Mouse (Mus musculus) heart, adult 2 months (tissue): ENCODE measurements around the gene Cacul1. TPM values are rescaled to one million over a fixed set of nuclear protein-coding genes. Genes with fewer than 3 reads are reported as not detected.

Experiments used
- DNase-seq, 2 experiments: peaks; one replicate each; pipeline ENCODE4 v3.0.0; 2021
- H3K27ac ChIP-seq: fragments of 200-600 bp; 2 replicates; pipeline ENCODE4 v1.8.1; 2022
- H3K27me3 ChIP-seq: fragments of 200-500 bp; 2 replicates; pipeline ENCODE4 v1.6.1; 2012; ENCODE audit warnings: mild to moderate bottlenecking, low read length, inconsistent platforms, mixed read lengths; ENCODE audit not compliant: control insufficient read depth, insufficient read depth
- H3K36me3 ChIP-seq: fragments of 200-500 bp; 2 replicates; pipeline ENCODE4 v1.6.1; 2012; ENCODE audit warnings: low read length, inconsistent platforms; ENCODE audit not compliant: control insufficient read depth, insufficient read depth
- H3K4me1 ChIP-seq: fragments of 200-500 bp; 2 replicates; pipeline ENCODE4 v1.6.1; 2011; ENCODE audit warnings: low read length; ENCODE audit not compliant: control insufficient read depth, insufficient read depth
- H3K4me3 ChIP-seq: fragments of 200-600 bp; 2 replicates; pipeline ENCODE4 v1.8.1; 2022
- H3K79me2 ChIP-seq: fragments of 200-500 bp; replicated peaks from 2 replicates; pipeline ENCODE4 v1.6.1; 2012; ENCODE audit warnings: mild to moderate bottlenecking, inconsistent platforms, low read length, moderate library complexity, mixed read lengths; ENCODE audit not compliant: control insufficient read depth, insufficient read depth
- H3K9ac ChIP-seq: fragments of 200-500 bp; 2 replicates; pipeline ENCODE4 v1.6.1; 2012; ENCODE audit warnings: low read depth, mild to moderate bottlenecking, control low read depth, inconsistent platforms, low read length, mixed read lengths
- CTCF ChIP-seq: fragments of 200-600 bp; IDR thresholded peaks from 2 replicates; pipeline ENCODE4 v1.8.1; 2022; ENCODE audit warnings: antibody characterized with exemption, mild to moderate bottlenecking, moderate library complexity
- EP300 ChIP-seq: fragments of 200-500 bp; IDR thresholded peaks from 2 replicates; pipeline ENCODE4 v1.6.1; 2011; ENCODE audit warnings: low read depth, low read length, control low read depth; ENCODE audit not compliant: insufficient read depth
- POLR2A ChIP-seq: fragments of 200-500 bp; IDR thresholded peaks from 2 replicates; pipeline ENCODE4 v1.6.1; 2011; ENCODE audit warnings: mild to moderate bottlenecking, low read depth, low read length, control low read depth; ENCODE audit not compliant: insufficient read depth
- WGBS: fragments of 180-500 bp; shearing (Covaris S2); methylation state at CpG from one replicate; pipeline ENCODE4 v1.1.7; 2018; 5-methylcytosine and 5-hydroxymethylcytosine counted together
- intact Hi-C: fragments of 180-260 bp; cut with DNase I; formaldehyde crosslinking; loops from one replicate; pipeline ENCODE4 v1.15.1; 2025
- polyA plus RNA-seq: library from polyadenylated mRNA; depleted of rRNA; stranded (reverse); fragments of >200 nt; gene quantifications from 2 replicates; pipeline ENCODE4 v1.2.3, GENCODE M21; 2012
- total RNA-seq, 2 experiments: library from RNA; stranded (reverse); gene quantifications; 2 replicates each; pipeline ENCODE4 v1.2.3; 2021

Gene Cacul1
- total and polyA plus RNA-seq, 3 experiments: 5.8 to 27.8 (median 27.4) TPM

- no peak for TF ChIP-seq POLR2A
- TF ChIP-seq EP300: no peak
- TF ChIP-seq CTCF: no peak
- H3K4me3 ChIP-seq: no peak overlapping the region
- no peaks in the 10 kb centered on the region for H3K4me1 ChIP-seq
- no peaks in the 10 kb centered on the region for H3K36me3 ChIP-seq
- intact Hi-C loops: no loop called here
- no peak overlapping the region for H3K27ac ChIP-seq
- no peak overlapping the region for H3K9ac ChIP-seq
- no peak for DNase-seq
- no peaks in the 10 kb centered on the region for H3K27me3 ChIP-seq
- H3K79me2 ChIP-seq: no peaks in the 10 kb centered on the region
These were observed 80.6 kb downstream of the Cacul1 start for GRCm38 (mm10) chr19:60500209-60500608.

GRCm38 (mm10) chr19:60497171-60497570 is 83.7 kb downstream of the Cacul1 start:
- 59% methylated on average over 4 of the region's 4 CpGs for WGBS
- intact Hi-C loops: no loop called here
- Histone ChIP-seq H3K27ac (no peak overlapping the region), H3K4me1 (no peaks in the 10 kb centered on the region), H3K9ac (no peak overlapping the region), H3K36me3 (no peaks in the 10 kb centered on the region), H3K79me2 (no peaks in the 10 kb centered on the region), H3K27me3 (no peaks in the 10 kb centered on the region), H3K4me3 (no peak overlapping the region)
- TF ChIP-seq EP300 (no peak), CTCF (no peak), POLR2A (no peak)
- no peak for DNase-seq

- no peak overlapping the region for H3K9ac ChIP-seq
- intact Hi-C loops: no loop called here
- no peaks in the 10 kb centered on the region for H3K4me1 ChIP-seq
- H3K27me3 ChIP-seq: no peaks in the 10 kb centered on the region
- no peaks in the 10 kb centered on the region for H3K36me3 ChIP-seq
- H3K27ac ChIP-seq: no peak overlapping the region
- no peak overlapping the region for H3K4me3 ChIP-seq
- TF ChIP-seq CTCF: no peak
- no peak for TF ChIP-seq POLR2A
- no peak for TF ChIP-seq EP300
- no peak for DNase-seq
- H3K79me2 ChIP-seq: no peaks in the 10 kb centered on the region
- WGBS: 28% methylated on average over 3 of the region's 3 CpGs
These were observed 85.1 kb downstream of the Cacul1 start for GRCm38 (mm10) chr19:60495772-60496171.

GRCm38 (mm10) chr19:60489566-60489965 is 91.3 kb downstream of the Cacul1 start:
- Histone ChIP-seq H3K27ac (no peak overlapping the region), H3K4me3 (no peak overlapping the region), H3K79me2 (no peaks in the 10 kb centered on the region), H3K9ac (no peak overlapping the region), H3K27me3 (no peaks in the 10 kb centered on the region), H3K4me1 (no peaks in the 10 kb centered on the region), H3K36me3 (no peaks in the 10 kb centered on the region)
- intact Hi-C loops: no loop called here
- 64% methylated on average over 1 of the region's 1 CpGs for WGBS
- no peak for DNase-seq
- TF ChIP-seq CTCF (no peak), POLR2A (no peak), EP300 (no peak)

GRCm38 (mm10) chr19:60485261-60485660 is 95.6 kb downstream of the Cacul1 start:
- H3K9ac ChIP-seq: no peak overlapping the region
- no peak for DNase-seq
- no peaks in the 10 kb centered on the region for H3K36me3 ChIP-seq
- TF ChIP-seq CTCF (no peak), POLR2A (no peak), EP300 (no peak)
- intact Hi-C loops: no loop called here
- no peak overlapping the region for H3K27ac ChIP-seq
- no peak overlapping the region for H3K4me3 ChIP-seq
- H3K27me3 ChIP-seq: no peaks in the 10 kb centered on the region
- H3K4me1 ChIP-seq: no peaks in the 10 kb centered on the region
- H3K79me2 ChIP-seq: no peaks in the 10 kb centered on the region

DNA sequence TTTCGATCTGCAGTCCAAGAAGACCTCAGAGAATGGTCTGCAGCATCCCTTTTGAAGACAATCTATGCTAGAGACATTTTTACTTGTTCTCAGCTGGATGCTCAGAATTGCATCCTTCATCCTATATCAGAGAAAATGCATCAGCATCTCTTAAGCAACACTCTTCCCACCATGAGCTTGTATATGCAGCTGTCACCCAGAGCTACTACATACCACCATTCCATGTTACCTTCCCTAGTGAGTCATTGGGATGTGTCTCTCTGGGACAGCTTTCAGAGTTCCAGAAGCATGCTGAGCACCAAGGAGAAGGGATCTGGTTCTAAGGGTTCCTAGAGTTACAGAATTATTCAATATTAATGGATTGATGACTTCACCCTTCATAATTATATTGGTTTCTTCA is 102.0 kb downstream of the Cacul1 start:
- Histone ChIP-seq H3K79me2 (no peaks in the 10 kb centered on the region), H3K36me3 (no peaks in the 10 kb centered on the region), H3K27ac (no peak overlapping the region), H3K9ac (no peak overlapping the region), H3K4me3 (no peak overlapping the region), H3K4me1 (no peaks in the 10 kb centered on the region), H3K27me3 (no peaks in the 10 kb centered on the region)
- intact Hi-C loops: no loop called here
- DNase-seq: no peak
- WGBS: 19% methylated on average over 1 of the region's 1 CpGs
- TF ChIP-seq POLR2A (no peak), EP300 (no peak), CTCF (no peak)
